Mouse (Mus musculus) MN1 (cell line): ENCODE results near the gene Pgpep1.

Experiments used
- DNase-seq: peaks from one replicate; pipeline ENCODE4 v3.0.0-alpha.2; 2016; ENCODE audit warnings: low spot score

Gene Pgpep1

GRCm38 (mm10) chr8:70689892-70690390 is 29.8 kb upstream of the Pgpep1 start:
- peak; percentile 91 for DNase-seq

GRCm38 (mm10) chr8:70688136-70688535 is 27.9 kb upstream of the Pgpep1 start:
- DNase-seq: no peak

- peak; percentile 86 for DNase-seq
Measured at GRCm38 (mm10) chr8:70687576-70687975, 27.4 kb upstream of the Pgpep1 start.

GRCm38 (mm10) chr8:70684291-70684690 is 24.1 kb upstream of the Pgpep1 start:
- DNase-seq: peak; percentile 74

GRCm38 (mm10) chr8:70682692-70683091 is 22.5 kb upstream of the Pgpep1 start:
- DNase-seq: no peak

- peak; percentile 93 for DNase-seq
Measured at GRCm38 (mm10) chr8:70682193-70682592, 22.0 kb upstream of the Pgpep1 start.

GRCm38 (mm10) chr8:70681410-70681809 is 21.2 kb upstream of the Pgpep1 start:
- no peak for DNase-seq

- DNase-seq: no peak
Measured at GRCm38 (mm10) chr8:70680039-70680438, 19.9 kb upstream of the Pgpep1 start.

- DNase-seq: no peak
Measured at GRCm38 (mm10) chr8:70679404-70679803, 19.2 kb upstream of the Pgpep1 start.

- no peak for DNase-seq
Measured at GRCm38 (mm10) chr8:70678679-70679078, 18.5 kb upstream of the Pgpep1 start.

- no peak for DNase-seq
Measured at GRCm38 (mm10) chr8:70677451-70678080, 17.4 kb upstream of the Pgpep1 start.

- DNase-seq: no peak
Measured at GRCm38 (mm10) chr8:70675336-70675735, 15.1 kb upstream of the Pgpep1 start.

GRCm38 (mm10) chr8:70674716-70675115 is 14.5 kb upstream of the Pgpep1 start:
- peak; percentile 62 for DNase-seq

GRCm38 (mm10) chr8:70674109-70674508 is 13.9 kb upstream of the Pgpep1 start:
- DNase-seq: no peak

- DNase-seq: peak; percentile 100
Measured at GRCm38 (mm10) chr8:70673079-70673856, 13.1 kb upstream of the Pgpep1 start, which contains the start of gene Lsm4. Gene Lsm4 (plus strand): TSS chr8:70673248.

- DNase-seq: peak; percentile 57
Measured at GRCm38 (mm10) chr8:70672325-70673078, 12.3 kb upstream of the Pgpep1 start.

GRCm38 (mm10) chr8:70671615-70672324 is 11.6 kb upstream of the Pgpep1 start:
- DNase-seq: no peak

- DNase-seq: no peak
Measured at GRCm38 (mm10) chr8:70667071-70667470, 6.9 kb upstream of the Pgpep1 start.

GRCm38 (mm10) chr8:70665599-70665998 is 5.4 kb upstream of the Pgpep1 start:
- DNase-seq: no peak

GRCm38 (mm10) chr8:70664631-70665030 is 4.4 kb upstream of the Pgpep1 start:
- no peak for DNase-seq

- DNase-seq: peak; percentile 72
Measured at GRCm38 (mm10) chr8:70663691-70664090, 3.5 kb upstream of the Pgpep1 start.
